In the genomic region with DNA sequence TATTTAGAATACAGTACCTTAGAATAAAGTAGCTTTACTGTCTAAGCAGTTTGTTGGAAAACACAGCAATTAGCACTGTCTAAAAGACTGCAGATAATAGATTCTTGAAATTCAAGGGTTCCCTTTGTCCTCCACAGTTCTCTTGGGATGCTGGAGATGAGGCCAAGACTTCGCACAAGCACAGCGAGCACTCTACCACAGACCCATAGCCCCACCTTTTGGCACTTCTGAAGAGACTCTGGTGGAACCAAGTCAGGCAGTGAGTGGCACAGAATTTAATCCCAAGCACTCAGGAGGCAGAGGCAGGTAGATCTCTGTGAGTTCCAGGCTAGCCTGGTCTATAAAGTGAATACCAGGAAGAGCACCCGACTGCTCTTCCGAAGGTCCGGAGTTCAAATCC, we compare ENCODE assay signal across 23 mouse cellular contexts.
A peak's percentile ranks its signal among the peaks of the same experiment; 100 is the strongest.
DNase-seq lines count a peak whose midpoint lies in the region; ATAC-seq and TF ChIP-seq lines count a peak whose summit lies in the region.
"Had no signal": no experiment of that assay in that cellular context is flagged by ENCODE, and none has a peak within 500 bp of the region (broad histone marks: within the 10 kb centered on the region; RNA-seq: fewer than 3 reads in every experiment).

No protein-coding gene starts in this region.

- H3K27me3 ChIP-seq in forebrain, embryonic 11.5 days (ENCODE audit: control insufficient read depth, insufficient read depth, low read length): no peaks in the 10 kb centered on the region
- H3K27me3 ChIP-seq in forebrain, postnatal 0 days (ENCODE audit: insufficient read depth, low read length): no peaks in the 10 kb centered on the region
- H3K27me3 ChIP-seq in spleen, adult 2 months (ENCODE audit: control insufficient read depth, insufficient read depth, low read length): no peaks in the 10 kb centered on the region
- H3K27me3 ChIP-seq in splenic B cell, adult 2 months (ENCODE audit: control insufficient read depth, insufficient read depth, low read length, poor library complexity, severe bottlenecking): no peaks in the 10 kb centered on the region
- H3K27me3 ChIP-seq in heart, embryonic 11.5 days (ENCODE audit: control insufficient read depth, insufficient read depth, low read length): no peaks in the 10 kb centered on the region
- H3K27me3 ChIP-seq: heart, embryonic 13.5 days had no signal

- ATAC-seq in forebrain, embryonic 11.5 days (replicated peaks; ENCODE audit: low FRiP score): no peak
- no peak for ATAC-seq in forebrain, postnatal 0 days
- ATAC-seq in heart, embryonic 11.5 days (replicated peaks; ENCODE audit: insufficient number of reproducible peaks, low FRiP score, low TSS enrichment): no peak
- ATAC-seq: activated CD4-positive, CD25-positive, alpha-beta regulatory T cell, adult 4 months; midbrain, embryonic 16.5 days had no signal

- H3K9me3 ChIP-seq in forebrain, embryonic 11.5 days (ENCODE audit: control insufficient read depth, low read length): no peaks in the 10 kb centered on the region
- H3K9me3 ChIP-seq in forebrain, postnatal 0 days (ENCODE audit: low read length): no peaks in the 10 kb centered on the region
- H3K9me3 ChIP-seq in heart, embryonic 11.5 days (replicated peaks; ENCODE audit: control insufficient read depth, low read length): no peaks in the 10 kb centered on the region
- H3K9me3 ChIP-seq: forebrain, embryonic 10.5 days; heart, embryonic 13.5 days; hindbrain, embryonic 13.5 days had no signal

- H3K36me3 ChIP-seq in forebrain, embryonic 11.5 days (ENCODE audit: control insufficient read depth, insufficient read depth, low read length): no peaks in the 10 kb centered on the region
- no peaks in the 10 kb centered on the region for H3K36me3 ChIP-seq in forebrain, postnatal 0 days (ENCODE audit: insufficient read depth)
- H3K36me3 ChIP-seq in spleen, adult 2 months (ENCODE audit: control insufficient read depth, insufficient read depth, low read length): no peaks in the 10 kb centered on the region
- H3K36me3 ChIP-seq in splenic B cell, adult 2 months (ENCODE audit: control insufficient read depth, insufficient read depth, low read length, poor library complexity, severe bottlenecking): no peaks in the 10 kb centered on the region
- H3K36me3 ChIP-seq in heart, embryonic 11.5 days (ENCODE audit: control insufficient read depth, insufficient read depth, low read length): no peaks in the 10 kb centered on the region
- H3K36me3 ChIP-seq: forebrain, embryonic 10.5 days; heart, embryonic 13.5 days; hindbrain, embryonic 13.5 days had no signal

- 93% methylated on average over 5 of the region's 5 CpGs for WGBS in forebrain, embryonic 11.5 days
- 79% methylated on average over 5 of the region's 5 CpGs for WGBS in forebrain, postnatal 0 days
- 85% methylated on average over 5 of the region's 5 CpGs for WGBS in spleen, adult 2 months
- WGBS in heart, embryonic 11.5 days (ENCODE audit: insufficient replicate concordance): 91% methylated on average over 5 of the region's 5 CpGs

- TF ChIP-seq CTCF in forebrain, postnatal 0 days (IDR thresholded peaks at IDR 0.05; ENCODE audit: low read depth): no peak
- TF ChIP-seq CTCF in spleen, adult 2 months (IDR thresholded peaks at IDR 0.05; ENCODE audit: extremely low read depth, insufficient read depth, insufficient read length, insufficient replicate concordance): peak; percentile 34; the same call in 1 of the 2 replicates

- H3K27ac ChIP-seq in forebrain, embryonic 11.5 days (ENCODE audit: low read depth, low read length): no peak overlapping the region
- no peak overlapping the region for H3K27ac ChIP-seq in forebrain, postnatal 0 days (ENCODE audit: low read depth, low read length)
- H3K27ac ChIP-seq in spleen, adult 2 months (ENCODE audit: insufficient read depth, low read length): no peak overlapping the region
- H3K27ac ChIP-seq in heart, embryonic 11.5 days (ENCODE audit: low read depth, low read length): no peak overlapping the region
- H3K27ac ChIP-seq: hindbrain, embryonic 13.5 days had no signal

- H3K9ac ChIP-seq in forebrain, embryonic 11.5 days (ENCODE audit: low read length): no peak overlapping the region
- H3K9ac ChIP-seq in forebrain, postnatal 0 days: no peak overlapping the region
- no peak overlapping the region for H3K9ac ChIP-seq in heart, embryonic 11.5 days (ENCODE audit: low read depth, low read length)
- H3K9ac ChIP-seq: hindbrain, embryonic 13.5 days had no signal

- DNase-seq in forebrain, embryonic 11.5 days (ENCODE audit: low spot score): peak; percentile 25
- DNase-seq in forebrain, postnatal 0 days: no peak
- no peak for DNase-seq in spleen, adult 2 months (ENCODE audit: low read depth in 1 of 2, low spot score in 2 of 2)
- DNase-seq in spleen, adult 18-20 months: no peak
- peak; percentile 69 for DNase-seq in MN1 (ENCODE audit: low spot score)
- DNase-seq in splenic B cell, adult 2 months (ENCODE audit: low read depth, low spot score): peak; percentile 50
- DNase-seq in cerebellum, postnatal 10 days: no peak
- DNase-seq: adrenal gland, postnatal 14 days; cerebellum, adult 11-12 months; cerebellum, postnatal 25 days; embryo, embryonic 11 days; heart, adult 11 months; kidney, postnatal 10 days; left cerebral cortex, postnatal 4 days; lung, embryonic 14.5 days; lung, postnatal 36 days; retina, postnatal 1 day had no signal

- no peak overlapping the region for H3K4me3 ChIP-seq in forebrain, embryonic 11.5 days (ENCODE audit: low read depth, low read length)
- no peak overlapping the region for H3K4me3 ChIP-seq in forebrain, postnatal 0 days (ENCODE audit: low read depth, low read length)
- no peak overlapping the region for H3K4me3 ChIP-seq in spleen, adult 2 months (ENCODE audit: extremely low read depth, insufficient read depth, insufficient read length)
- H3K4me3 ChIP-seq in heart, embryonic 11.5 days (ENCODE audit: low read depth, low read length): no peak overlapping the region
- H3K4me3 ChIP-seq: hindbrain, embryonic 13.5 days had no signal

- TF ChIP-seq POLR2A in spleen, adult 2 months (IDR thresholded peaks at IDR 0.05; ENCODE audit: low read depth, low read length): no peak

- peaks cover 13% of the 10 kb centered on the region for H3K4me1 ChIP-seq in forebrain, embryonic 11.5 days (replicated peaks; ENCODE audit: control insufficient read depth, insufficient read depth, low read length)
- H3K4me1 ChIP-seq in forebrain, postnatal 0 days (ENCODE audit: insufficient read depth): peaks cover 7% of the 10 kb centered on the region; the same call in 1 of the 2 replicates
- H3K4me1 ChIP-seq in spleen, adult 2 months (ENCODE audit: control insufficient read depth, insufficient read depth, insufficient read length): peaks cover 16% of the 10 kb centered on the region
- H3K4me1 ChIP-seq in heart, embryonic 11.5 days (ENCODE audit: control insufficient read depth, insufficient read depth, low read length): peaks cover 24% of the 10 kb centered on the region

- H3K4me2 ChIP-seq in forebrain, embryonic 11.5 days (ENCODE audit: low read depth, low read length, severe bottlenecking): no peak overlapping the region
- no peak overlapping the region for H3K4me2 ChIP-seq in forebrain, postnatal 0 days (ENCODE audit: low read depth)
- H3K4me2 ChIP-seq in heart, embryonic 11.5 days: no peak overlapping the region
- H3K4me2 ChIP-seq: hindbrain, embryonic 13.5 days had no signal

Comparison
In these comparisons a context has a peak if more than half of its experiments do, and no peak if none do; other contexts are left out.
1. DNase-seq: peak in forebrain, embryonic 11.5 days (single experiment), MN1 (single experiment) and splenic B cell, adult 2 months (single experiment); none in forebrain, postnatal 0 days (single experiment), spleen, adult 2 months (0 of 2), spleen, adult 18-20 months (0 of 2) and cerebellum, postnatal 10 days (0 of 2).